In genomic region chr19:24634602-24635001, GRCm38 (mm10) we compare ENCODE assay signal across 9 mouse cellular contexts. TPM values are rescaled to one million over a fixed set of nuclear protein-coding genes. Genes with fewer than 3 reads are reported as not detected.
DNase-seq lines count a peak whose midpoint lies in the region; ATAC-seq and TF ChIP-seq lines count a peak whose summit lies in the region.
"Had no signal": no experiment of that assay in that cellular context is flagged by ENCODE, and none has a peak within 500 bp of the region (broad histone marks: within the 10 kb centered on the region; RNA-seq: fewer than 3 reads in every experiment).

No protein-coding gene starts in this region.

- H3K9ac ChIP-seq in midbrain, embryonic 12.5 days (replicated peaks): no peak overlapping the region
- H3K9ac ChIP-seq in midbrain, embryonic 13.5 days (replicated peaks): no peak overlapping the region
- H3K9ac ChIP-seq in limb, embryonic 14.5 days (ENCODE audit: low read depth, low read length, severe bottlenecking): no peak overlapping the region
- H3K9ac ChIP-seq: heart, embryonic 13.5 days had no signal

- no peak overlapping the region for H3K4me3 ChIP-seq in midbrain, embryonic 12.5 days
- H3K4me3 ChIP-seq in midbrain, embryonic 13.5 days (replicated peaks): no peak overlapping the region
- H3K4me3 ChIP-seq in limb, embryonic 14.5 days (replicated peaks; ENCODE audit: low read length): no peak overlapping the region
- H3K4me3 ChIP-seq: heart, embryonic 13.5 days had no signal

- H3K27me3 ChIP-seq in midbrain, embryonic 12.5 days: peaks cover 3% of the 10 kb centered on the region; the same call in 1 of the 2 replicates
- no peaks in the 10 kb centered on the region for H3K27me3 ChIP-seq in midbrain, embryonic 13.5 days
- no peaks in the 10 kb centered on the region for H3K27me3 ChIP-seq in limb, embryonic 14.5 days (ENCODE audit: control insufficient read depth, insufficient read depth, low read length)
- H3K27me3 ChIP-seq: heart, embryonic 13.5 days had no signal

- H3K9me3 ChIP-seq in midbrain, embryonic 12.5 days: no peaks in the 10 kb centered on the region
- no peaks in the 10 kb centered on the region for H3K9me3 ChIP-seq in midbrain, embryonic 13.5 days
- H3K9me3 ChIP-seq in limb, embryonic 14.5 days (ENCODE audit: control insufficient read depth, low read length): no peaks in the 10 kb centered on the region
- H3K9me3 ChIP-seq: heart, embryonic 13.5 days had no signal

- H3K4me1 ChIP-seq in midbrain, embryonic 12.5 days: no peaks in the 10 kb centered on the region
- no peaks in the 10 kb centered on the region for H3K4me1 ChIP-seq in midbrain, embryonic 13.5 days (replicated peaks)
- H3K4me1 ChIP-seq in limb, embryonic 14.5 days (ENCODE audit: control insufficient read depth, insufficient read depth, low read length): no peaks in the 10 kb centered on the region
- H3K4me1 ChIP-seq: heart, embryonic 13.5 days had no signal

- no peaks in the 10 kb centered on the region for H3K36me3 ChIP-seq in midbrain, embryonic 12.5 days
- no peaks in the 10 kb centered on the region for H3K36me3 ChIP-seq in midbrain, embryonic 13.5 days
- no peaks in the 10 kb centered on the region for H3K36me3 ChIP-seq in limb, embryonic 14.5 days (ENCODE audit: control insufficient read depth, insufficient read depth, low read length)
- H3K36me3 ChIP-seq: heart, embryonic 13.5 days had no signal

- no peak overlapping the region for H3K4me2 ChIP-seq in midbrain, embryonic 12.5 days (replicated peaks)
- no peak overlapping the region for H3K4me2 ChIP-seq in midbrain, embryonic 13.5 days (replicated peaks)
- no peak overlapping the region for H3K4me2 ChIP-seq in limb, embryonic 14.5 days (replicated peaks; ENCODE audit: low read depth, low read length, severe bottlenecking)
- H3K4me2 ChIP-seq: heart, embryonic 13.5 days had no signal

- TF ChIP-seq POLR2A in limb, embryonic 14.5 days (IDR thresholded peaks at IDR 0.05; ENCODE audit: borderline replicate concordance, extremely low read depth, insufficient read depth, insufficient read length): no peak

- peak; percentile 47 for DNase-seq in cerebellum, adult 11-12 months
- peak; percentile 83 for DNase-seq in forelimb bud, embryonic 11.5 days (ENCODE audit: low read depth, low spot score)
- DNase-seq in kidney, adult 8-10 months: peak; percentile 58 to 59
- peak; percentile 67 for DNase-seq in limb, embryonic 14.5 days (ENCODE audit: low spot score)
- DNase-seq in ovary, postnatal 10 days (ENCODE audit: low spot score): peak; percentile 21
- peak; percentile 78 for DNase-seq in thymus, postnatal 0 days (ENCODE audit: low spot score)

- WGBS in midbrain, embryonic 12.5 days: 8% methylated on average over 7 of the region's 7 CpGs
- 7% methylated on average over 7 of the region's 7 CpGs for WGBS in midbrain, embryonic 13.5 days
- 10% methylated on average over 7 of the region's 7 CpGs for WGBS in limb, embryonic 14.5 days

- peak; percentile 49; the same call in 1 of the 2 replicates for ATAC-seq in midbrain, embryonic 12.5 days (ENCODE audit: low FRiP score, low read depth)
- ATAC-seq in midbrain, embryonic 13.5 days: no peak
- ATAC-seq in limb, embryonic 14.5 days (ENCODE audit: low FRiP score, low read depth): peak; percentile 60; the same call in 1 of the 2 replicates

- H3K27ac ChIP-seq in midbrain, embryonic 12.5 days (replicated peaks): no peak overlapping the region
- no peak overlapping the region for H3K27ac ChIP-seq in midbrain, embryonic 13.5 days
- H3K27ac ChIP-seq in limb, embryonic 14.5 days (replicated peaks; ENCODE audit: low read depth, low read length): no peak overlapping the region
- H3K27ac ChIP-seq: heart, embryonic 13.5 days had no signal

RNA-seq across cellular contexts. Expression of gene Tmem252, which starts 39.2 kb away (rescaled TPM):
- 0.70 and 0.93 TPM in 2 replicates for polyA plus RNA-seq in midbrain, embryonic 12.5 days (2016; fragmentation: Nextera tagmentation; extraction: Ambion mirVana)
- polyA plus RNA-seq in midbrain, embryonic 13.5 days (2015; fragmentation: Nextera tagmentation; extraction: Ambion mirVana): 0.76 and 1.1 TPM in 2 replicates
- 0.10 and 0.18 TPM in 2 replicates for polyA plus RNA-seq in limb, embryonic 14.5 days (2012; rRNA removed)
- 1.5 and 2.2 TPM in 2 replicates for polyA plus RNA-seq in limb, embryonic 14.5 days (2014; fragmentation: Nextera tagmentation; extraction: Ambion mirVana)
- polyA plus RNA-seq in thymus, postnatal 0 days (2015; fragmentation: Nextera tagmentation; extraction: Ambion mirVana): 1.1 and 1.8 TPM in 2 replicates

Comparison
In these comparisons a context has a peak if more than half of its experiments do, and no peak if none do; other contexts are left out.
1. DNase-seq: peak in every context shown above with its lines; median percentile 83 in forelimb bud, embryonic 11.5 days; 78 in thymus, postnatal 0 days; 67 in limb, embryonic 14.5 days; 58 in kidney, adult 8-10 months; 47 in cerebellum, adult 11-12 months; 21 in ovary, postnatal 10 days.